Mouse (Mus musculus): Measurements from ENCODE around the gene Sapcd1. TPM values are rescaled to one million over a fixed set of nuclear protein-coding genes. Genes with fewer than 3 reads are reported as not detected.

The Sapcd1 gene
- polyA plus RNA-seq, 1 experiment from 2014 or later: 6.6 TPM

DNA sequence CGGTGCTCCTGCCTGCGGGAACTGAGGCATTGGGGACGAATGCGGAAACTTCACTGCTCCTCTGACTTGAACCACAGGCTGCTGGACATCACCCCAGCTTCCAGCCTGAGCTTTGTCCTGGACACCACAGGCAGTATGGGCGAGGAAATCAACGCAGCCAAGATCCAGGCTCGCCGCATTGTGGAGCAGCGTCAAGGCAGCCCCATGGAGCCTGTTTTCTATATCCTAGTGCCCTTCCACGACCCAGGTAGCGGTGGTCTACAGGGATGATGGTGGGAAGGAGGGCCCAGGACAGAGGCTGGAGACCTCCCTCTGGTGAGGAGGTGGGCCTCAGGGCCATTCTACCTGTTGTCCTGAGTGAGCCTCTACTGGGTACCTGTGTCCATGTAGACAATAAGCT lies 7.9 kb downstream of the Sapcd1 start:
- H3K27me3 ChIP-seq (ENCODE audit: control insufficient read depth, insufficient read depth, low read length): no peaks in the 10 kb centered on the region
- no peak overlapping the region for H3K4me3 ChIP-seq (ENCODE audit: low read length)
- no peak overlapping the region for H3K27ac ChIP-seq (ENCODE audit: low read depth, low read length)
- H3K9me3 ChIP-seq (ENCODE audit: control insufficient read depth, low read length): no peaks in the 10 kb centered on the region
- peaks cover 8% of the 10 kb centered on the region for H3K4me1 ChIP-seq (ENCODE audit: control insufficient read depth, insufficient read depth, low read length)
- H3K9ac ChIP-seq (ENCODE audit: low read depth, low read length): no peak overlapping the region
- peaks cover 16% of the 10 kb centered on the region for H3K36me3 ChIP-seq (ENCODE audit: control insufficient read depth, insufficient read depth, low read length)
- 77% methylated on average over 11 of the region's 11 CpGs for WGBS
- no peak overlapping the region for H3K4me2 ChIP-seq (replicated peaks; ENCODE audit: low read depth, low read length)
- no peak for ATAC-seq (ENCODE audit: low FRiP score, low TSS enrichment)

DNA sequence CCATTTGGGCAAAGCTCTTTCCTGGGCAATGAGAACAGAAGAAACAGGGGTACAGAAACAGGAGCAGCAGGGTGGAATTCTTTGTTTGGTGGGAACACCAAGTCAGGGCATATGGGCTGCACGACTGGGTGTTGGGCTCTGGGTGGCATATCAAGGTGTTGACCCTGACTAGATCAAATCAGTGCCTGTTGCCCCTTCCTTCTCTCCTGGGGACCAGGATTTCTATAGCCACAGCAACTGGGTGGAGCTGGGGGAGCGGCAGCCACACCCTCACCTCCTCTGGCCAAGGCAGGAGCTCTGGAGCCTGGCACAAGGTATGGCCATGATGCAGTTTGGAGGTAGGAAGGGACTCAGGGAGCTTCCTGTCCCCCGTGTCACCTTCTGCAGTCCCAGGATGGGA lies 9.6 kb downstream of the Sapcd1 start:
- peaks cover 33% of the 10 kb centered on the region for H3K36me3 ChIP-seq (ENCODE audit: control insufficient read depth, insufficient read depth, low read length)
- no peaks in the 10 kb centered on the region for H3K27me3 ChIP-seq (ENCODE audit: control insufficient read depth, insufficient read depth, low read length)
- H3K4me2 ChIP-seq (replicated peaks; ENCODE audit: low read depth, low read length): no peak overlapping the region
- ATAC-seq (ENCODE audit: low FRiP score, low TSS enrichment): no peak
- 89% methylated on average over 3 of the region's 3 CpGs for WGBS
- H3K27ac ChIP-seq (ENCODE audit: low read depth, low read length): no peak overlapping the region
- H3K9me3 ChIP-seq (ENCODE audit: control insufficient read depth, low read length): no peaks in the 10 kb centered on the region
- H3K4me1 ChIP-seq (ENCODE audit: control insufficient read depth, insufficient read depth, low read length): peaks cover 6% of the 10 kb centered on the region
- H3K9ac ChIP-seq (ENCODE audit: low read depth, low read length): no peak overlapping the region
- no peak overlapping the region for H3K4me3 ChIP-seq (ENCODE audit: low read length)

DNA sequence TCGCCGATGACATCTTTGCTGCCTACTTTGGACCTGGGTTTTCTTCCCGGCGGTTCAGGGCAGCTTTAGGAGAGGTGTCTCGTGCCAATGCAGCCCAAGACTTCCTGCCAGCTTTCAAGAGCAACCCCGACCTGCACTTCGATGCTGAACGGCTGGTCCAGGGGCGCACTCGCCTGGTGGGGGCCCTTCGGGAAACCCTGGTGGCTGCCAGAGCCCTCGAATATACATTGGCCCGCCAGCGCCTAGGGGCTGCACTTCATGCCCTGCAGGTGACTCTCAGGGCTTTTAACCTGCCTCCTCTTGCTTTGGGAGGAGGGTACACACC lies 10.1 kb downstream of the Sapcd1 start:
- H3K9me3 ChIP-seq (ENCODE audit: control insufficient read depth, low read length): no peaks in the 10 kb centered on the region
- no peak overlapping the region for H3K9ac ChIP-seq (ENCODE audit: low read depth, low read length)
- ATAC-seq (ENCODE audit: low FRiP score, low TSS enrichment): no peak
- 75% methylated on average over 14 of the region's 14 CpGs for WGBS
- H3K4me1 ChIP-seq (ENCODE audit: control insufficient read depth, insufficient read depth, low read length): peaks cover 6% of the 10 kb centered on the region
- peaks cover 38% of the 10 kb centered on the region for H3K36me3 ChIP-seq (ENCODE audit: control insufficient read depth, insufficient read depth, low read length)
- H3K27me3 ChIP-seq (ENCODE audit: control insufficient read depth, insufficient read depth, low read length): no peaks in the 10 kb centered on the region
- H3K4me2 ChIP-seq (replicated peaks; ENCODE audit: low read depth, low read length): no peak overlapping the region
- no peak overlapping the region for H3K4me3 ChIP-seq (ENCODE audit: low read length)
- H3K27ac ChIP-seq (ENCODE audit: low read depth, low read length): no peak overlapping the region

DNA sequence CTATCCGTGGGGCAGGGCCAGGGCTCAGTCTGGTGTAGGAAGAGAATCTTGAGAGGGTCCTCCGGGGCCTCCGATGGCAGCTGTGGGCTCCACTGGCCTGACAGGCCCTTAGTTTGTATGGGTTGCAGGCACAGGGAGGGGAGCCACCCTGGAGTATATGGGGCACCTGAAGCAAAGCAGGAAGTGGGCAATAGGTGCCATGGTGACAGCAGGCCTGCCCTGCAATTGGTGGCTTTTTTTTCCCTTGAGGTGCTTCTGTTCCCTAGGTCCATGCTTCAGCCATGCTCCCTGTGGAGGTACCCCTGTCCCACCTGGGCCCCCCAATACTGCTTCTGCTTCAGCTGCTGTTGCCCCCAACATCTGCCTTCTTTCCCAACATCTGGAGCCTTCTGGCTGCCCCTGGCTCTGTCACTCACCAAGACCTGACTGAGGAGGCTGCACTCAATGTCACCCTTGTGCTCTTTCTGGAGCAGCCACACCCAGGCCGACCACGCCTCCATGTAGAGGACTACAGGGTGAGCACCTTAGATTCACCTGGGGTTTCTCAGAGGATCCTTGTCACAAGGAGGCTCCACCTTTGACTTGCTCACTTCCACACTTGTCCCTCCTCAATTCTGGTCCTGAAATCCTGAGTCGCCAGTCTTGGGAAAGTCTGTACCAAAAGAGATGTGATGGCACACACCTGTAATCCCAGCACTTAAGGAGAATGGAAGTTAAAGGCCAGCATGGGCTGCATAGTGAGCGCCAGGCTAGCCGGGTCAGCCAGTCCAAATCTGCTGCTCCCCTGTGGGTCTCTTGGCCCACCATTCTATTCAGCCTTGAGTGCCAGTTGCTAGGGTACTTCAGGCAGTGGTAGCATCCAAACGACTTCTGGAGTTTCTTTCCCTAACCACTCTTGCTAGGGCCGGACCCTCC lies 10.8 kb downstream of the Sapcd1 start:
- Histone ChIP-seq H3K4me2 (replicated peaks; ENCODE audit: low read depth, low read length) (no peak overlapping the region), H3K4me3 (ENCODE audit: low read length) (no peak overlapping the region), H3K27ac (ENCODE audit: low read depth, low read length) (no peak overlapping the region), H3K4me1 (ENCODE audit: control insufficient read depth, insufficient read depth, low read length) (peaks cover 6% of the 10 kb centered on the region), H3K9me3 (ENCODE audit: control insufficient read depth, low read length) (no peaks in the 10 kb centered on the region), H3K36me3 (ENCODE audit: control insufficient read depth, insufficient read depth, low read length) (peaks cover 44% of the 10 kb centered on the region), H3K9ac (ENCODE audit: low read depth, low read length) (no peak overlapping the region), H3K27me3 (ENCODE audit: control insufficient read depth, insufficient read depth, low read length) (no peaks in the 10 kb centered on the region)
- 79% methylated on average over 10 of the region's 10 CpGs for WGBS
- ATAC-seq (ENCODE audit: low FRiP score, low TSS enrichment): no peak

DNA sequence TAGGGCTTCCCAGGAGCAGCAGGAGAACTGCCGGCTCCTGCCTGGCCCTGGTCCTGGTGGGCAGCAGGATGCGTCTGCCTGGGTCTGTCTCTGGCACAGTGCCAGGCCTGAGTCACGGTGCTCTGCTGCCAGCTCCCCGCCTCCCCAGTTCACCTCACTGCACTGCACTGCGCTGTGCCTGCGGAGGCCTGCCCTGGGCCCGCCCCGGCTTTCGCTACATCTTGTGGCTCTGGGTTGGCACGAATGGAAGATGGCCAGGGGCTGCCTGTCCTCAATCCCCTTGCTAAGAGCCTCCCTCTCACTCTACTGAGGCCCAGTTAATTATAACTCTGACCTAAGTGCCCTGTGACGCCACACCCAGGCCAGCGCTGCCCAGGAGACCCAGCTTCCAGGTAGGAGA lies 11.4 kb downstream of the Sapcd1 start, which contains the start of gene Vwa7:
Vwa7 (plus strand) TSS at position 204 of the 400 bp plus-strand sequence.
- no peak within 1 kb of the TSS for H3K9ac ChIP-seq (ENCODE audit: low read depth, low read length)
- H3K4me3 ChIP-seq (ENCODE audit: low read length): no peak within 1 kb of the TSS
- H3K9me3 ChIP-seq (ENCODE audit: control insufficient read depth, low read length): no peaks in the 10 kb centered on the region
- H3K4me2 ChIP-seq (replicated peaks; ENCODE audit: low read depth, low read length): no peak within 1 kb of the TSS
- peaks cover 1% of the 10 kb centered on the region for H3K4me1 ChIP-seq (ENCODE audit: control insufficient read depth, insufficient read depth, low read length)
- peak; percentile 28; the same call in 1 of the 2 replicates for ATAC-seq (ENCODE audit: low FRiP score, low TSS enrichment)
- 71% methylated on average over 12 of the region's 12 CpGs for WGBS
- H3K36me3 ChIP-seq (ENCODE audit: control insufficient read depth, insufficient read depth, low read length): peaks cover 51% of the 10 kb centered on the region
- no peaks in the 10 kb centered on the region for H3K27me3 ChIP-seq (ENCODE audit: control insufficient read depth, insufficient read depth, low read length)
- H3K27ac ChIP-seq (ENCODE audit: low read depth, low read length): no peak within 1 kb of the TSS

DNA sequence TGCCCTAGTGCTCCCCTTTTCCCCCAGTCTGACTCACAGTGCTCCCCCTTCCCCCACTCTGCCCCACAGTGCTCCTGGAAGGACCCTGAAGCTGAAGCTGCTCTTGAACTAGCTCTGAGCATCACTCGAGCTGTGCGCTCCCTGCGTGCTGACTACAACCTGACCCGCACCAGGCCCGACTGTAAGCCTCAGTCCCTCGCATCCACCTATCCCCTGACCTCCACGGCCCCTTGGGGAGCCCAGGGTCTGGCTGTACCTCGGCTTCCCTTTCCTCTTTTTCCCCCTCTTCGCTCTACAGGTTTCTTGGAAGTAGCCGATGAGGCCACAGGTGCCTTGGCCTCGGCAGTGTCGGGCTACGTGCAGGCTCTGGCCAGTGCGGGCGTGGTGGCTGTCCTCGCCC lies 12.5 kb downstream of the Sapcd1 start:
- no peak overlapping the region for H3K27ac ChIP-seq (ENCODE audit: low read depth, low read length)
- ATAC-seq (ENCODE audit: low FRiP score, low TSS enrichment): no peak
- H3K4me1 ChIP-seq (ENCODE audit: control insufficient read depth, insufficient read depth, low read length): no peaks in the 10 kb centered on the region
- peaks cover 62% of the 10 kb centered on the region for H3K36me3 ChIP-seq (ENCODE audit: control insufficient read depth, insufficient read depth, low read length)
- H3K9ac ChIP-seq (ENCODE audit: low read depth, low read length): no peak overlapping the region
- H3K4me3 ChIP-seq (ENCODE audit: low read length): no peak overlapping the region
- H3K27me3 ChIP-seq (ENCODE audit: control insufficient read depth, insufficient read depth, low read length): no peaks in the 10 kb centered on the region
- H3K9me3 ChIP-seq (ENCODE audit: control insufficient read depth, low read length): no peaks in the 10 kb centered on the region
- H3K4me2 ChIP-seq (replicated peaks; ENCODE audit: low read depth, low read length): no peak overlapping the region
- 91% methylated on average over 16 of the region's 16 CpGs for WGBS

DNA sequence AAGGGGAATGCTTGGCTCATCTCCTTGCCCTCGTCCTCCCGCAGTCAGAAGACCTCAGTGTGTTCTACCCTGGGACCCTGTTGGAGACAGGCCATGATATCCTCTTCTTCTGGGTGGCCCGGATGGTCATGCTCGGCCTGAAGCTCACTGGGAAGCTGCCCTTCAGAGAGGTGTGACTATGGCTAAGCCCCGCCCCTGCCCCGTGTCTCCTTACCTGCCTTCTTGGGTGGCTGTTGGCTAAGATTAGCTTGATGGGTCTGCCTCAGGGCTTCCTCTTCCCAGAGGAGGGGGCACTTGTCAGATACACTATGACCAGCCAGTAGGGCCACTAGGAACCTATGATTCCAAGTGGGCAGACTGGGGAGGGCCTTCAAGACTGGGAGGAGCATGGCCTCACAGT lies 14.6 kb downstream of the Sapcd1 start:
- no peak overlapping the region for H3K4me3 ChIP-seq (ENCODE audit: low read length)
- WGBS: 77% methylated on average over 6 of the region's 6 CpGs
- H3K36me3 ChIP-seq (ENCODE audit: control insufficient read depth, insufficient read depth, low read length): peaks cover 81% of the 10 kb centered on the region
- no peaks in the 10 kb centered on the region for H3K27me3 ChIP-seq (ENCODE audit: control insufficient read depth, insufficient read depth, low read length)
- no peak for ATAC-seq (ENCODE audit: low FRiP score, low TSS enrichment)
- no peaks in the 10 kb centered on the region for H3K9me3 ChIP-seq (ENCODE audit: control insufficient read depth, low read length)
- H3K4me2 ChIP-seq (replicated peaks; ENCODE audit: low read depth, low read length): no peak overlapping the region
- H3K27ac ChIP-seq (ENCODE audit: low read depth, low read length): no peak overlapping the region
- no peak overlapping the region for H3K9ac ChIP-seq (ENCODE audit: low read depth, low read length)
- no peaks in the 10 kb centered on the region for H3K4me1 ChIP-seq (ENCODE audit: control insufficient read depth, insufficient read depth, low read length)

DNA sequence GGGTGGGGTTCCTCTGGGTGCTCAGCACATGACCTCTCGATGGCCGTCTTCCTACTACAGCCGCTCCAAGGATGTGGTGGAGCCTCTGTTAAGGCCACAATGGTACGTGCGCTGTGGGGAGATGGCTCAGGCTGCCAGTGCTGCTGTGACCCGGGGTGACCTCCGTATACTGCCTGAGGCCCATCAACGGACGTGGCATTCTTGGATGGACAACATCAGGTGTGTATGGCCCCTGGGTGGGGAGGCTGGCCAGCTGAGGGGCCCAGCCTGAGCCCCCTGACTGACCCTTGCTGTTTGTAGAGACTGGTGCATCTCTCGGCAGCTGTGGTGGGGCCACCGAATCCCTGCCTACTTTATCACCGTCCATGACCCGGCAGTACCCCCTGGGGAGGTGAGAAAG lies 15.4 kb downstream of the Sapcd1 start:
- Histone ChIP-seq H3K27ac (ENCODE audit: low read depth, low read length) (no peak overlapping the region), H3K4me1 (ENCODE audit: control insufficient read depth, insufficient read depth, low read length) (no peaks in the 10 kb centered on the region), H3K4me2 (replicated peaks; ENCODE audit: low read depth, low read length) (no peak overlapping the region), H3K9ac (ENCODE audit: low read depth, low read length) (no peak overlapping the region), H3K36me3 (ENCODE audit: control insufficient read depth, insufficient read depth, low read length) (peaks cover 89% of the 10 kb centered on the region), H3K9me3 (ENCODE audit: control insufficient read depth, low read length) (no peaks in the 10 kb centered on the region), H3K27me3 (ENCODE audit: control insufficient read depth, insufficient read depth, low read length) (no peaks in the 10 kb centered on the region), H3K4me3 (ENCODE audit: low read length) (no peak overlapping the region)
- no peak for ATAC-seq (ENCODE audit: low FRiP score, low TSS enrichment)
- WGBS: 83% methylated on average over 13 of the region's 13 CpGs

DNA sequence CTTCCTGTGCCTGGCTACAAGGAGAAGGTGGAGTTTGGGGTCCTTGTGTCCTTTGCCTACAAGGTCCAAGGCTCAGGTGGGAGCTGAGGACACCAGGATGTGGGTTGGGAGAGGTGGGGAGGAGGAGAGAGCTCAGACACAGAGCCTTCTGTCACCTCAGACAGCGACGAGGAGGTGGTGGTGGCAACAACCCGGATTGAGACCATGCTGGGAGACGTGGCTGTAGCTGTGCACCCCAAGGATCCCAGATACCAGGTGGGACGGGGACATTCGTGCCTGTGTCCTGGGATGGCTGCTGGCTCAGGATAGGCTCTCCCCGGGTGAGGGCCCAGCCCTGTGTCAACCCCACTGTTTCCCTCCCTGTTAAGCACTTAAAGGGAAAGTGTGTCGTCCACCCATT lies 16.4 kb downstream of the Sapcd1 start:
- Histone ChIP-seq H3K4me1 (ENCODE audit: control insufficient read depth, insufficient read depth, low read length) (no peaks in the 10 kb centered on the region), H3K9me3 (ENCODE audit: control insufficient read depth, low read length) (no peaks in the 10 kb centered on the region), H3K36me3 (ENCODE audit: control insufficient read depth, insufficient read depth, low read length) (peaks cover 98% of the 10 kb centered on the region), H3K27me3 (ENCODE audit: control insufficient read depth, insufficient read depth, low read length) (no peaks in the 10 kb centered on the region), H3K4me3 (ENCODE audit: low read length) (no peak overlapping the region), H3K27ac (ENCODE audit: low read depth, low read length) (no peak overlapping the region), H3K9ac (ENCODE audit: low read depth, low read length) (no peak overlapping the region), H3K4me2 (replicated peaks; ENCODE audit: low read depth, low read length) (no peak overlapping the region)
- WGBS: 97% methylated on average over 8 of the region's 8 CpGs
- no peak for ATAC-seq (ENCODE audit: low FRiP score, low TSS enrichment)

Measured in kidney, embryonic 14.5 days (tissue).